Mouse (Mus musculus) cerebellum, adult 2 months (tissue): ENCODE measurements around the gene Bahcc1.

ENCODE experiments used
- CTCF ChIP-seq: fragments of 200-500 bp; IDR thresholded peaks from 2 replicates; pipeline ENCODE4 v1.5.1; 2011; ENCODE audit warnings: low read depth, mild to moderate bottlenecking, control low read depth, low read length, moderate library complexity, borderline replicate concordance; ENCODE audit not compliant: insufficient read depth
- POLR2A ChIP-seq: fragments of 200-500 bp; IDR thresholded peaks from 2 replicates; pipeline ENCODE4 v1.6.1; 2011; ENCODE audit warnings: low read length, control low read depth, borderline replicate concordance; ENCODE audit not compliant: insufficient read depth

DNA sequence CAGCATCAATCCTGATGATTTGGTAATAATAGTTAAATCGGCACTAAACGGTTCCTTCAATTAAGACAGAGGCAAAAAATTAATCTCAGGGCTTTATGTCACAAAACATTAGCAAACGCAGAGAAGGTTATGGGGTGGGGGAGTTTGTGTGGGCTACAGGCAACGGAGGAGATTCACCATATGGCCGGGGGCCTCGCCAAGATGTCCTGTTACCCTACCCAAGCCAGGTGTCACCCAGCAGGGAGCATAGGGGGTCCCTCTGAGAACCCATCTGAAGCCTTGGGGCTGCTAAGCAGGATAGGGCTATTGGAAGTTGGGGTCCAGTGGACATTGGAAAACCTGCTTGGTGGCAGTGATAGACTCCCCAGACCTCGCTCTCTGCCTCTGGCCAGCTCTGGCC, 48.0 kb downstream of the Bahcc1 start:
- TF ChIP-seq POLR2A (no peak), CTCF (no peak)
